Mouse (Mus musculus) monocyte, adult 5-6 weeks (primary cell): ENCODE results near the gene Adad1. TPM values are rescaled to one million over a fixed set of nuclear protein-coding genes. Genes with fewer than 3 reads are reported as not detected.

Experiments
- ATAC-seq: fragments of 153-309, 156-312 bp; replicated peaks from 2 replicates; pipeline ENCODE4 v1.8.0; 2017; ENCODE audit warnings: mild to moderate bottlenecking; ENCODE audit not compliant: low TSS enrichment, insufficient number of reproducible peaks, severe bottlenecking, poor library complexity, low FRiP score
- total RNA-seq: library from RNA; stranded (forward); fragments of 200-1000, 200-491, 200-594 nt; gene quantifications from 3 replicates; pipeline ENCODE4 v1.2.3, GENCODE M21; 2017

The Adad1 gene
- total RNA-seq, 1 experiment from 2014 or later: not detected

GRCm38 (mm10) chr3:37154396-37154795 lies 91.1 kb downstream of the Adad1 start:
- no peak for ATAC-seq

DNA sequence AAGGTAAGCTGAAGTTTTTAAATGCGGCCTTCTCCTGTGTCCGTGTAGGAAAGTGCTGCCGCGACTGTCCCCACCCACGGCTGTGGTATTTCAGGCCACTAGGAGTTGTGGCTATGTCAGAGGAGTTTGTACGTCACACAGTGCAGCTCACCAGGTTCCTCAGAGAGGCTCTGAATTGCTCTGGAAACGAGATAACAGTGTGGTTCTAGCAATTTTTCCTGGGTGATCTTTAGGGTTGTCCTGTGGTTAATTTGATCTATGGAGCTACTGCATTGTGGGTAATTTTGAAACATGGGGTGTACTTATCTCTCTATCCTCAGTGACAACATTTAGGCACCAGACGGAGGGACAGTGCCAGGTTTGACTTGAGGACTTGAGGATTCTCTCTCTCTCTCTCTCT lies 93.8 kb downstream of the Adad1 start:
- no peak for ATAC-seq

- no peak for ATAC-seq
These were observed 94.9 kb downstream of the Adad1 start for GRCm38 (mm10) chr3:37158246-37158645.

GRCm38 (mm10) chr3:37161096-37161495 lies 97.8 kb downstream of the Adad1 start:
- ATAC-seq: no peak

GRCm38 (mm10) chr3:37169283-37169682 lies 106.0 kb downstream of the Adad1 start:
- no peak for ATAC-seq

Other genes starting within 250 kb of the Adad1 start
- 73.1 to 131 TPM (median 89.0 TPM) in 3 replicates for gene 4932438A13Rik, start 200.4 kb upstream of the Adad1 start, total RNA-seq
- 1.0 TPM in 1 of 3 replicates, not detected in the others for gene Il2, start 62.4 kb downstream of the Adad1 start, total RNA-seq
- gene Il21, start 169.1 kb downstream of the Adad1 start, total RNA-seq: 0.53 TPM in 1 of 3 replicates, not detected in the others
- 1.4 to 4.5 TPM (median 1.9 TPM) in 3 replicates for gene Bbs12, start 249.0 kb downstream of the Adad1 start, total RNA-seq
- gene Cetn4, start 249.2 kb downstream of the Adad1 start, total RNA-seq: 2.9 TPM in 1 of 3 replicates, not detected in the others